Mouse (Mus musculus) heart, embryonic 13.5 days (tissue): ENCODE measurements around the gene Ptpn22. TPM values are rescaled to one million over a fixed set of nuclear protein-coding genes. Genes with fewer than 3 reads are reported as not detected.
"Not testable (repeated sequence)": the region's sequence is repeated elsewhere in the genome, so short reads cannot be mapped to it uniquely, and the experiment has no call there.

Source experiments
- ATAC-seq: fragments of 200-750 bp; cut with Nextera tagmentation; 2 replicates; pipeline ENCODE4 v1.8.0; 2017; ENCODE audit warnings: moderate TSS enrichment; ENCODE audit not compliant: insufficient number of reproducible peaks, low FRiP score, low TSS enrichment; ENCODE audit errors: extremely low read depth
- H3K27ac ChIP-seq: fragments of 300-500 bp; sonication (generic); replicated peaks from 2 replicates; pipeline ENCODE4 v1.5.1; 2015; ENCODE audit warnings: moderate library complexity, mild to moderate bottlenecking, inconsistent platforms
- H3K27me3 ChIP-seq: fragments of 300-500 bp; sonication (generic); replicated peaks from 2 replicates; pipeline ENCODE4 v1.6.1; 2015; ENCODE audit warnings: mild to moderate bottlenecking, inconsistent platforms
- H3K36me3 ChIP-seq: fragments of 300-500 bp; sonication (generic); 2 replicates; pipeline ENCODE4 v1.6.1; 2015; ENCODE audit warnings: mild to moderate bottlenecking, inconsistent platforms
- H3K4me1 ChIP-seq: fragments of 300-500 bp; sonication (generic); 2 replicates; pipeline ENCODE4 v1.6.1; 2015; ENCODE audit warnings: inconsistent platforms
- H3K4me2 ChIP-seq: fragments of 300-500 bp; sonication (generic); 2 replicates; pipeline ENCODE4 v1.6.1; 2015; ENCODE audit warnings: inconsistent platforms, mild to moderate bottlenecking, moderate library complexity
- H3K4me3 ChIP-seq: fragments of 300-500 bp; sonication (generic); 2 replicates; pipeline ENCODE4 v1.5.1; 2015; ENCODE audit warnings: moderate library complexity, mild to moderate bottlenecking, inconsistent platforms
- H3K9ac ChIP-seq: fragments of 300-500 bp; sonication (generic); 2 replicates; pipeline ENCODE4 v1.6.1; 2015; ENCODE audit warnings: inconsistent platforms, mild to moderate bottlenecking, moderate library complexity
- H3K9me3 ChIP-seq: fragments of 300-500 bp; sonication (generic); 2 replicates; pipeline ENCODE4 v1.6.1; 2016; ENCODE audit warnings: inconsistent platforms
- WGBS: fragments of 180-500 bp; shearing (Covaris S2); methylation state at CpG from one replicate; pipeline ENCODE4 v1.1.7; 2015; ENCODE audit warnings: mixed read lengths; 5-methylcytosine and 5-hydroxymethylcytosine counted together
- polyA plus RNA-seq: library from polyadenylated mRNA; unstranded; fragments of >200 nt; fragmentation: Nextera tagmentation; extraction: Ambion mirVana; gene quantifications from 2 replicates; pipeline ENCODE4 v1.2.1, GENCODE M21; 2015

Ptpn22 gene
- polyA plus RNA-seq, result 0.76 and 0.79 TPM in 2 replicates

GRCm38 (mm10) chr3:103858881-103859801, at the start of gene Ptpn22:
Gene Ptpn22 (plus strand): TSS chr3:103859795.
- Histone ChIP-seq H3K4me3 (no peak within 1 kb of the TSS), H3K9me3 (no peaks in the 10 kb centered on the region), H3K4me2 (peak within 1 kb of the TSS; percentile 16; the same call in 1 of the 2 replicates), H3K36me3 (no peaks in the 10 kb centered on the region), H3K27ac (peak within 1 kb of the TSS; percentile 42), H3K27me3 (no peaks in the 10 kb centered on the region), H3K4me1 (peaks cover 15% of the 10 kb centered on the region), H3K9ac (no peak within 1 kb of the TSS)
- WGBS, result 65% methylated on average over 12 of the region's 12 CpGs
- ATAC-seq, result no peak

- 0 out of 2 replicates have a peak, but pooled peaks have one; percentile 18 for ATAC-seq
- under 1% methylated on average over 14 of the region's 14 CpGs for WGBS
- peak overlapping the region; percentile 97 for H3K27ac ChIP-seq
- H3K4me1 ChIP-seq, result peaks cover 17% of the 10 kb centered on the region
- no peaks in the 10 kb centered on the region for H3K9me3 ChIP-seq
- H3K9ac ChIP-seq, result peak overlapping the region; percentile 95
- no peaks in the 10 kb centered on the region for H3K27me3 ChIP-seq
- H3K4me2 ChIP-seq, result peak overlapping the region; percentile 78
- H3K36me3 ChIP-seq, result peaks cover 46% of the 10 kb centered on the region
- peak overlapping the region; percentile 67 for H3K4me3 ChIP-seq
Observed at GRCm38 (mm10) chr3:103809799-103810150, 49.8 kb upstream of the Ptpn22 start.

GRCm38 (mm10) chr3:103810967-103811366, 48.6 kb upstream of the Ptpn22 start:
- H3K36me3 ChIP-seq, result peaks cover 47% of the 10 kb centered on the region
- H3K4me3 ChIP-seq, result no peak overlapping the region
- H3K27me3 ChIP-seq, result no peaks in the 10 kb centered on the region
- peaks cover 17% of the 10 kb centered on the region for H3K4me1 ChIP-seq
- H3K9me3 ChIP-seq, result no peaks in the 10 kb centered on the region
- no peak overlapping the region for H3K9ac ChIP-seq
- peak overlapping the region; percentile 78 for H3K4me2 ChIP-seq
- 75% methylated on average over 6 of the region's 6 CpGs for WGBS
- no peak overlapping the region; the same call in 1 of the 2 replicates for H3K27ac ChIP-seq
- no peak for ATAC-seq

- H3K27ac ChIP-seq, result no peak overlapping the region
- no peaks in the 10 kb centered on the region for H3K9me3 ChIP-seq
- no peak overlapping the region for H3K9ac ChIP-seq
- no peaks in the 10 kb centered on the region for H3K27me3 ChIP-seq
- no peak overlapping the region for H3K4me2 ChIP-seq
- H3K36me3 ChIP-seq, result peaks cover 14% of the 10 kb centered on the region
- ATAC-seq, result no peak
- H3K4me3 ChIP-seq, result no peak overlapping the region
- peaks cover 24% of the 10 kb centered on the region for H3K4me1 ChIP-seq
Observed at GRCm38 (mm10) chr3:103827548-103827947, 32.0 kb upstream of the Ptpn22 start.

- Histone ChIP-seq H3K9me3 (no peaks in the 10 kb centered on the region), H3K4me2 (no peak overlapping the region), H3K36me3 (peaks cover 3% of the 10 kb centered on the region; the same call in 1 of the 2 replicates), H3K4me1 (peaks cover 27% of the 10 kb centered on the region), H3K9ac (no peak overlapping the region), H3K27ac (no peak overlapping the region), H3K27me3 (no peaks in the 10 kb centered on the region), H3K4me3 (no peak overlapping the region)
- WGBS, result 88% methylated on average over 3 of the region's 3 CpGs
- ATAC-seq, result no peak
Observed at GRCm38 (mm10) chr3:103829036-103829435, 30.6 kb upstream of the Ptpn22 start.

- WGBS, result 76% methylated on average over 1 of the region's 1 CpGs
- ATAC-seq, H3K9me3 ChIP-seq, H3K4me3 ChIP-seq, H3K36me3 ChIP-seq, H3K27me3 ChIP-seq, H3K4me2 ChIP-seq, H3K9ac ChIP-seq: not testable (repeated sequence)
- H3K4me1 ChIP-seq, result peaks cover 27% of the 10 kb centered on the region
- H3K27ac ChIP-seq, result 0 out of 2 replicates have a peak overlapping the region, but pooled peaks have one; percentile 1
Observed at GRCm38 (mm10) chr3:103830681-103831080, 28.9 kb upstream of the Ptpn22 start.

GRCm38 (mm10) chr3:103831146-103831545, 28.4 kb upstream of the Ptpn22 start:
- 0 out of 2 replicates have a peak, but pooled peaks cover 3% of the 10 kb centered on the region for H3K36me3 ChIP-seq
- H3K27me3 ChIP-seq, result no peaks in the 10 kb centered on the region
- WGBS, result 48% methylated on average over 7 of the region's 7 CpGs
- peaks cover 27% of the 10 kb centered on the region for H3K4me1 ChIP-seq
- H3K9ac ChIP-seq, result no peak overlapping the region
- no peaks in the 10 kb centered on the region for H3K9me3 ChIP-seq
- no peak overlapping the region for H3K4me2 ChIP-seq
- no peak overlapping the region for H3K4me3 ChIP-seq
- no peak for ATAC-seq
- H3K27ac ChIP-seq, result peak overlapping the region; percentile 1; the same call in 1 of the 2 replicates

- Histone ChIP-seq H3K27me3 (no peaks in the 10 kb centered on the region), H3K27ac (peak within 1 kb of the TSS; percentile 13; the same call in 1 of the 2 replicates), H3K9me3 (no peaks in the 10 kb centered on the region), H3K4me3 (no peak within 1 kb of the TSS), H3K9ac (no peak within 1 kb of the TSS), H3K4me1 (peaks cover 27% of the 10 kb centered on the region), H3K4me2 (no peak within 1 kb of the TSS), H3K36me3 (no peaks in the 10 kb centered on the region)
- no peak for ATAC-seq
Observed at GRCm38 (mm10) chr3:103832426-103832825, 27.2 kb upstream of the Ptpn22 start, which contains the start of gene Bcl2l15. Gene Bcl2l15 (plus strand): TSS chr3:103832601.

- no peak overlapping the region for H3K27ac ChIP-seq
- H3K4me1 ChIP-seq, result peaks cover 27% of the 10 kb centered on the region
- no peak overlapping the region for H3K4me2 ChIP-seq
- no peak overlapping the region for H3K4me3 ChIP-seq
- H3K27me3 ChIP-seq, result no peaks in the 10 kb centered on the region
- 86% methylated on average over 2 of the region's 2 CpGs for WGBS
- no peaks in the 10 kb centered on the region for H3K36me3 ChIP-seq
- no peak overlapping the region for H3K9ac ChIP-seq
- no peaks in the 10 kb centered on the region for H3K9me3 ChIP-seq
- ATAC-seq, result no peak
Observed at GRCm38 (mm10) chr3:103834001-103834400, 25.6 kb upstream of the Ptpn22 start.

GRCm38 (mm10) chr3:103835272-103835950, 24.2 kb upstream of the Ptpn22 start:
- Histone ChIP-seq H3K36me3 (no peaks in the 10 kb centered on the region), H3K27ac (no peak overlapping the region), H3K9ac (no peak overlapping the region), H3K27me3 (no peaks in the 10 kb centered on the region), H3K4me2 (no peak overlapping the region), H3K4me1 (peaks cover 25% of the 10 kb centered on the region), H3K9me3 (no peaks in the 10 kb centered on the region), H3K4me3 (no peak overlapping the region)
- no peak for ATAC-seq
- 79% methylated on average over 6 of the region's 6 CpGs for WGBS

GRCm38 (mm10) chr3:103835951-103836310, 23.7 kb upstream of the Ptpn22 start:
- ATAC-seq, result no peak
- no peaks in the 10 kb centered on the region for H3K36me3 ChIP-seq
- 70% methylated on average over 10 of the region's 10 CpGs for whole genome bisulfite sequencing
- H3K27me3 ChIP-seq, result no peaks in the 10 kb centered on the region
- no peaks in the 10 kb centered on the region; the same call in 1 of the 2 replicates for H3K9me3 ChIP-seq
- H3K4me3 ChIP-seq, result no peak overlapping the region
- H3K4me1 ChIP-seq, result peaks cover 19% of the 10 kb centered on the region
- no peak overlapping the region for H3K27ac ChIP-seq
- H3K4me2 ChIP-seq, result no peak overlapping the region
- no peak overlapping the region for H3K9ac ChIP-seq
